Mouse (Mus musculus) brain, adult 2 months (tissue): ENCODE measurements around the gene Tpp2.
"Not testable (repeated sequence)": the region's sequence is repeated elsewhere in the genome, so short reads cannot be mapped to it uniquely, and the experiment has no call there.

ENCODE experiments used
- DNase-seq: peaks from one replicate; pipeline ENCODE4 v3.0.0; 2011; ENCODE audit warnings: low read depth, low spot score

Tpp2 gene

DNA sequence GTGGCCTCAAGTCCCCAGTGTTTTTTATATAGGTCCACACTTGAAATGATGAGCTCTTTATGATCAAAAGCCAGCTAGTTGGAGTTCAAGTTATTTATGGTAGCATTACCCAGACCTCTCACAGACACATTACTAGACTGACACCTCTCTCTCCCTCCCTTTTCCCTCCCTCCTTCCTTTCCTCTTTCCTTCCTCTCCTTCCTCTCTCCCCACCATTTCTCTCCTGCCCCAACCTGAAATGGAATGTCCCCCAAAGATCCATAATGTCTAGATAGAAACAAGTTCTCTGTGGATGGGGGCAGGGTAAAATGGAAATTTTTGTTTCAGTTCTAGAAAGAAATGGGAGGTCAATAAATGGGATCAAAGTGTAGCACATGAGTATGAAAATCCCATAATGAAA lies 86.5 kb downstream of the Tpp2 start, which contains the start of gene Mettl21c:
Gene Mettl21c (minus strand): TSS at position 101 of the 400 bp plus-strand sequence.
- DNase-seq, result no peak

DNA sequence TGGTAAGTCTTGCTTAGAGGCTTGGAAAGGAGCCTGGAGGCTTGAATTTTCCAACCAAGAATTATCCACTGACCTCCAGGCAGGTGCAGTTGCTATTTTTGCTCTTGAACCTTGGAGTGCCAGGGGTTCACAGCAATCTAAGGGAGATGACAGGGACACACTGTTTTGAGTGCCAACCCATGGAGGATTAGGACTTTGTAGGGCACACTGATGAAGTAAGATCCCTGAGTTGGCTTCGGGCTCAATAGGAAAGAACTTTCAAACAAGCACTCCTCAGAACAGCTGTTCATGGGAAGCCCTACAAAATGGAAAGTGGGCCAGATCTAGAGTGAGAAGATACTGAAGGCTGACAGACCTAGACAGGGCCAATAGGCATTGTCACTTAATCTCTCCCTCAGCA lies 89.2 kb downstream of the Tpp2 start:
- DNase-seq, result no peak

DNA sequence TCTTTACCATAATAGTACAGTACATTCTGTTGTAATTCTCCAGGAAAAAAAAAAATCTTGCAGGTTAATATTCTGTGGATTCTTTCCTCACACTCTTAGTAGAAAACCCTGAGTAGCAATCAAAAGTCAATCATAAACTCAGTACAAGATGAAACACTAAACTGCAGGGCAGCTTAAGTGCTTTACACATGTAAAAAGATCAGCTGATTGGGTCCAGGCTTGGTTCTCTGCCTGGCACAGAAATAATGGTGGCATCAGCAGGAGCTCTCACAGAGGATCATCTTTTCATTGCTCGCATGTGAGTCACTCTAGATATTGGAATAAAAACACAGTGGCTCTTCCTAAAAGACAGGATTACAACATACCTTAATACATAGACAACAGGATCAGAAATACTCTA lies 94.2 kb downstream of the Tpp2 start:
- no peak for DNase-seq

DNA sequence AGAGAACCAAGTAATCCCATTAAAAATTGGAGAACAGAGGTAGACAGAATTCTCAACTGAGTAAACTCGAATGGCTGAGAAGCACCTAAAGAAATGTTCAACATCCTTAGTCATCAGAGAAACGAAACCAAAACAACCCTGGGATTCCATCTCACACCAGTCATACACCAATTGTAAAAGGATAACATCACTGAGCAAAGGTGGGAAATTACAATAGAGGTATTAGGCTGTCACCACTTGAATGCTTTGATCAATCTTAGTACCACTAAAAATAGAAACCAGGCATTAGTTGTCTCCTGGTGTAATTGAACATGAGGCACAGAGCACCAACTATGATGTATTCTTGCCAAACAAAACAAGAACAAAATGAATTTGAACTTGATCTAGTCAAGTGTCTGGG lies 98.8 kb downstream of the Tpp2 start:
- no peak for DNase-seq

DNA sequence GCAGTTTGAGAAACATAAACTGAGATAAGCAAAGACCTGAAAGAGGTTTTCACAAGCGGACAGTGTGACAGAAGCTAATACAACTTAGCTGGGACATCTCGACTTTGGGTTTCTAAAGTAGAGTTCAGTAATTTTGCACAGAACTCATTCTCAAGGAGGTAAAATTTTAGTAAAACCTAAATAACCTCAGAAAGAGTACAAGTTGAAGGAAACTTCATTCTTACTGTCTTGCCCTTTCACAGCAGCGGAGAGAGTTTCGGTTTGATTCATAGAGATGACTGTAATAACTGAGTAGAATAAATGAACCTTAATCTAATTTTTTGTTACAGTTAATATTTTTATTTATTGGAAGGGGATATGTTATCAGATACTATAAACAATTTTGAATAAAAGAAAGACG lies 99.5 kb downstream of the Tpp2 start:
- no peak for DNase-seq

DNA sequence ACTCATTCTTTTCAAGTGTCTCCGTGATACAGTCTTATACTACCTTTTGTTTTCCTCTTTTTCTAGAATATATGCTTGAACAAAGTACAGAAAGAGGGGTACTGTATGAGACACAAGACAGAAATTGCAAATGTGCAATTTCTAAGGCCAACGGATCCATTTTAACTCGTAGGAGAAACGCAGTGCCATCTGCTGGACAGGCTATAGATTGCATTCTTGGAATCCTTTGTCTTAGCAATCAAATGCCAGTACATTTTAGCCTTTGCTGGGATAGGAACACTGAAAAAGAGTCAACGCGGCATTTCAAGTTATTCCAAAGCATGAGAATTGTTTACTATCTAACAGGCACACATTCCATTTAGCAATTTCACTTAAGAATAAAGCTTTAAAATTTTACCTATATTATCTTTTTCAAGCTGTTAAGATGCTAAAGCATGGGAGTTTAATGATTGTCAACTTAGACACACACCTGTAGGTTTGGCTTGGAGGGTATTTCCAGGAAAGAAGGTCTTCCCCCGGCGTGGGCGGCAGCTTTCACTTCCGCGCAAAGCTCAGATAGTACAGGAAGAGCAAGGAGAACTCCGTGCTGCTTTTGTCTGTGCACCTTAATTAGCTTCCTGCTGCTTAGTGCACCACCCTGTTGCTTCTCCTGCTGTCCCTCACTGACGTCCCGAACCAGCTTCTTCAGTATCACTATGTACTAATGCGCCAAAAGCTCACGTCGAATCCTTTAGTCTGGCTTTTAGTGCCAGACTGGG lies 108.5 kb downstream of the Tpp2 start:
- DNase-seq, result peak; percentile 82

DNA sequence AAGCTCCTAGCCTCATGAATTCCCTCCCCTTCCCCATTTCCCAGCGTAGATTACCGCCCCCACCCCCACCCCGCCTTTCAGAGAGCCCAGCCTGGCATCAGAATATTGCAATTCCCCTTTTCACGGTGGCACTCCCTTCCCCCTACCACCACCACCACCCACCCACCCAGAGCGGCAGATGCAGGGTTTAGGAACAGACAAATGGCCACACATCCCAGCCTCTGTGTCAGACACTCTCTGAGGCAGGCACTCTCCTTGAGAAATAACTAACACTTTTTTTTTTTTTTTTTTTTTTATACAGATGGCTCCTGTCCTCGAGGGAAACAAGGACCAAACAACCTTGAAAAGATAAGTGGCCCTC lies 109.1 kb downstream of the Tpp2 start:
- DNase-seq, result no peak

DNA sequence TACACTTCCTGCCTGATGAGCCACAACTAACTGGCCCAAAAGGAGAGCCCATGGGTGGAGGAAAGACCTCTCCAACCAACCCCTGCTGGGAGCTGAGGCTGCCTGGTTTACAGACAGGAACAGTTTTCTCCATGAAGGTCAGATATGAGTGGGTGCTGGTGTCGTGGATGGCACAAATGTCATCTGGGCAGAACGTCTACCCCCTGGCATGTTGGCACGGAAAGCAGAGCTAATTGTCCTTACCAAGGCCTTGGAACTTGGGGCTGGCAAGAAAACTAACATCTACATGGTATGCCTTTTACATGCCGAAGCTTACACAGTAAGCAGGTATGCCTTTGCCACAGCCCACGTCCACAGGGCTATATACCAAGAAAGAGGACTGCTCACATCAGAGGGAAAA lies 112.2 kb downstream of the Tpp2 start:
- not testable (repeated sequence) for DNase-seq

DNA sequence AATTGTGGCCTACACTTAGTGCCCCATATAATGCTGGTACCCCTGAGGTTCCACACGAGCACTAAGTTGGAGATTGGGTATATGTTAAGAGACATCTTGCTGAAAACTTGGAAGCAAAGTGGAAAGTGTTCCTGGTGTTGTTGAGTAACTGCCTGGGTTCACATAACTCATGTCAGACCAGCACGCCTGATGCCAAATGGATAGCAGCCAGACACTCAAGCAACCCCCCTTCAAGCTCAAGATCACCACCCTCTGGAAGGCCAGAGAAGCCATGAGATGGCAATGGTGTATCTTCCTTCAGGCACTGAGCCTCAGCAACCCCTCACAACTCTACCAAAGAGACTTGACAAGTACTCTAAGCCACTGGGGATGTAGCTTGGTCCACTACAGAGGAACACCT lies 113.1 kb downstream of the Tpp2 start:
- DNase-seq, result no peak
